Mouse (Mus musculus) activated CD4-positive, CD25-positive, alpha-beta regulatory T cell, adult 4 months (primary cell): ENCODE measurements around the gene Nf1. TPM values are rescaled to one million over a fixed set of nuclear protein-coding genes. Genes with fewer than 3 reads are reported as not detected.
"Not testable (repeated sequence)": the region's sequence is repeated elsewhere in the genome, so short reads cannot be mapped to it uniquely, and the experiment has no call there.

Experiments
- ATAC-seq: one replicate; pipeline ENCODE4 v1.8.0; 2017
- polyA plus RNA-seq, 2 experiments: library from polyadenylated mRNA; unstranded; fragments of 100-300 nt; shearing (Covaris generic); gene quantifications; one replicate each; pipeline ENCODE4 v1.2.1; 2017

Nf1 gene
- 1 to 10 TPM; 1.2 to 1.6 TPM for polyA plus RNA-seq

- ATAC-seq: peak; percentile 70
Measured at GRCm38 (mm10) chr11:79339234-79339807, at the start of gene Nf1. Gene Nf1, plus strand, starts transcription at chr11:79339693.

- ATAC-seq: no peak
Measured at GRCm38 (mm10) chr11:79290473-79290872, 49.0 kb upstream of the Nf1 start.

- no peak for ATAC-seq
Measured at GRCm38 (mm10) chr11:79291651-79292050, 47.8 kb upstream of the Nf1 start.

GRCm38 (mm10) chr11:79292130-79292529, 47.4 kb upstream of the Nf1 start:
- ATAC-seq: no peak

- no peak for ATAC-seq
Measured at GRCm38 (mm10) chr11:79293025-79293424, 46.5 kb upstream of the Nf1 start.

- no peak for ATAC-seq
Measured at GRCm38 (mm10) chr11:79293971-79294370, 45.5 kb upstream of the Nf1 start.

GRCm38 (mm10) chr11:79296167-79296566, 43.3 kb upstream of the Nf1 start:
- ATAC-seq: no peak

GRCm38 (mm10) chr11:79296856-79297491, 42.5 kb upstream of the Nf1 start, which contains the start of gene Gm9964:
Gene Gm9964, minus strand, starts transcription at chr11:79296906.
- no peak for ATAC-seq

GRCm38 (mm10) chr11:79299719-79300431, 39.6 kb upstream of the Nf1 start:
- ATAC-seq: no peak

- ATAC-seq: no peak
Measured at GRCm38 (mm10) chr11:79303109-79303508, 36.4 kb upstream of the Nf1 start.

- not testable (repeated sequence) for ATAC-seq
Measured at GRCm38 (mm10) chr11:79304245-79304644, 35.2 kb upstream of the Nf1 start.

GRCm38 (mm10) chr11:79305697-79306340, 33.7 kb upstream of the Nf1 start:
- no peak for ATAC-seq

GRCm38 (mm10) chr11:79306510-79306909, 33.0 kb upstream of the Nf1 start:
- no peak for ATAC-seq

- no peak for ATAC-seq
Measured at GRCm38 (mm10) chr11:79306996-79307395, 32.5 kb upstream of the Nf1 start.

- no peak for ATAC-seq
Measured at GRCm38 (mm10) chr11:79307560-79308200, 31.8 kb upstream of the Nf1 start.

- no peak for ATAC-seq
Measured at GRCm38 (mm10) chr11:79310467-79310866, 29.0 kb upstream of the Nf1 start.

- ATAC-seq: no peak
Measured at GRCm38 (mm10) chr11:79316807-79317345, 22.6 kb upstream of the Nf1 start.

GRCm38 (mm10) chr11:79319807-79320206, 19.7 kb upstream of the Nf1 start:
- no peak for ATAC-seq

- ATAC-seq: no peak
Measured at GRCm38 (mm10) chr11:79323985-79324685, 15.4 kb upstream of the Nf1 start.

- no peak for ATAC-seq
Measured at GRCm38 (mm10) chr11:79325663-79326062, 13.8 kb upstream of the Nf1 start.

- ATAC-seq: no peak
Measured at GRCm38 (mm10) chr11:79327106-79327505, 12.4 kb upstream of the Nf1 start.

GRCm38 (mm10) chr11:79328060-79328459, 11.4 kb upstream of the Nf1 start:
- no peak for ATAC-seq
